Mouse (Mus musculus): ENCODE data around the gene Lrrc7. TPM values are rescaled to one million over a fixed set of nuclear protein-coding genes. Genes with fewer than 3 reads are reported as not detected.
A peak's percentile ranks its signal among the peaks of the same experiment; 100 is the strongest.

The Lrrc7 gene
- polyA plus RNA-seq, 1 experiment from 2014 or later: 0.10 TPM

DNA sequence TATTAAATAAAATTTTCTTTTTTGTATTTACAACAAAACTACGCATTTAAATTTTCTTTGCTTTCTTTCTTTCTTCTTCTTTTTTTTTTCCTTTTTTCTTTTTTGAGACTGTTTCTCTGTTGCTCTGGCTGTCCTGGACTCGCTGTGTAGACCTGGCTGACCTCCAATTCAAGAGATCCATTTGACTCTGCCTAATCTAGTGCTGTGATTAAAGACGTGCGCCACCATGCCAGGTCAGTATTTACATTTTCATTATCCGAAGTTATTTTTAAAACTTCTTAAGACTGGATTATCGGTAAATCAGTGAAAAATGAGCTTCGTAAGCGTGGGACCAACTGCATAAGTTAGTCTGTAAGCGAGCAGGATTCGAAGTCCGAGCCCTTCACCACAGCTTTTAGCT, 526.2 kb downstream of the Lrrc7 start:
- peak overlapping the region; percentile 66 for H3K4me2 ChIP-seq (replicated peaks; ENCODE audit: low read depth)
- H3K27ac ChIP-seq (ENCODE audit: low read depth, low read length): peak overlapping the region; percentile 92
- TF ChIP-seq CTCF (IDR thresholded peaks at IDR 0.05; ENCODE audit: low read depth): no peak
- H3K9me3 ChIP-seq (ENCODE audit: control insufficient read depth): no peaks in the 10 kb centered on the region
- H3K36me3 ChIP-seq (ENCODE audit: control insufficient read depth, insufficient read depth): no peaks in the 10 kb centered on the region
- H3K4me3 ChIP-seq (ENCODE audit: low read depth, low read length): peak overlapping the region; percentile 94
- no peak for ATAC-seq
- H3K4me1 ChIP-seq (replicated peaks; ENCODE audit: control insufficient read depth, insufficient read depth, low read length): no peaks in the 10 kb centered on the region
- peak overlapping the region; percentile 61 for H3K9ac ChIP-seq (ENCODE audit: low read depth, low read length)
- WGBS: 2% methylated on average over 11 of the region's 11 CpGs
- H3K27me3 ChIP-seq (replicated peaks; ENCODE audit: control insufficient read depth, insufficient read depth, low read length): no peaks in the 10 kb centered on the region

Measured in intestine, postnatal 0 days (tissue).